Mouse (Mus musculus) frontal cortex, adult (tissue): ENCODE measurements around the gene Lgmn.

Experiments
- ATAC-seq: cut with Nextera tagmentation; 2 replicates; pipeline ENCODE4 v1.9.2; 2017; ENCODE audit warnings: mild to moderate bottlenecking, moderate library complexity, mixed read lengths; ENCODE audit not compliant: low TSS enrichment

The Lgmn gene

GRCm38 (mm10) chr12:102348447-102348846, 91.2 kb downstream of the Lgmn start:
- no peak for ATAC-seq

- 0 out of 2 replicates have a peak, but pooled peaks have one; percentile 31 for ATAC-seq
These were observed 93.1 kb downstream of the Lgmn start for GRCm38 (mm10) chr12:102346507-102346906.

DNA sequence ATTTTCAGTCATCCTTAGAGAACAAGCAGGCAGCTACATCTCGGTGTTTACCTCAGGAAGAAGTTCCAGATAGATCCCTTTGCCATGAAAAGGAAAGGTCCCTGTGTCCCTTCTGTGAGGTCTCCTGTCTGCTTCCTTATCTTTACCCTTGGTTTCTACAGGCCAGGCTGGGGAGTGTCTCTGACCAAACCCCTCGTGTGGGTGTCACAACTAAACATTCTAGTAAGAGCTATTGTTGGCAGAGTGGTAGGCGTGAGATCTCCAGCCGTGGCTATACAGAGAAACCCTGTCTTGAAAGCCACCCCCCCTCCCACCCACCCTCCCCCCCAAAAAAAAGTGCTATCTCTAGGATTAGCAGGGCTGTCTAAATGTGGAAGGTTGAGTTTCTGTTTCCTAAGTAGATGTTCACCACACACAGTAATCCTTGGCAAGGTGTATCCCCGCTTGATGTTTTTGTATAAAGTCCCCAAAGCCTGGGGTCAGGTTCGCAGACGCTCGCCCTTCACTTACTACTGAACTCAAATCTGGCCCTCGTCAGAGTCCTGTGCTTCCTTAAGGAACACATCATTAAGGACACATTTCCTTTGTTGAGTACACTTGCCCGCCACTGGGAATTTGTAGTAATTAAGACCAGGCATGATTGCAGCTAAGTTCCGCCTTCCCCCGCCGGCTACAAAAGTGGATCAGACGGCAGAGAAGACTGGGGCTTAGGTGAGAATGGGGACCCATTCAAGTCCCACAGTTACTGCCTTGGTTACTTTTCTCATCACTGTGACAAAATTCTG, 94.4 kb downstream of the Lgmn start:
- 0 out of 2 replicates have a peak, but pooled peaks have one; percentile 47 for ATAC-seq
